9 mouse cellular contexts compared by ENCODE assay signal in genomic region chr16:13205855-13206254, GRCm38 (mm10). TPM values are rescaled to one million over a fixed set of nuclear protein-coding genes. Genes with fewer than 3 reads are reported as not detected.
A peak's percentile ranks its signal among the peaks of the same experiment; 100 is the strongest.
DNase-seq lines count a peak whose midpoint lies in the region; ATAC-seq and TF ChIP-seq lines count a peak whose summit lies in the region.
"Had no signal": no experiment of that assay in that cellular context is flagged by ENCODE, and none has a peak within 500 bp of the region (broad histone marks: within the 10 kb centered on the region; RNA-seq: fewer than 3 reads in every experiment).

No protein-coding gene starts in this region.

- H3K4me3 ChIP-seq in lung, embryonic 14.5 days (ENCODE audit: low read depth, low read length) = no peak overlapping the region
- H3K4me3 ChIP-seq in forebrain, embryonic 15.5 days = no peak overlapping the region
- H3K4me3 ChIP-seq: limb, embryonic 15.5 days had no signal

- H3K27ac ChIP-seq in lung, embryonic 14.5 days (ENCODE audit: low read depth) = no peak overlapping the region
- H3K27ac ChIP-seq in forebrain, embryonic 15.5 days (replicated peaks) = no peak overlapping the region
- H3K27ac ChIP-seq: limb, embryonic 15.5 days had no signal

- no peak for TF ChIP-seq CTCF in lung, embryonic 14.5 days (IDR thresholded peaks at IDR 0.05; ENCODE audit: low read depth)

- no peaks in the 10 kb centered on the region for H3K36me3 ChIP-seq in lung, embryonic 14.5 days (ENCODE audit: insufficient read depth)
- H3K36me3 ChIP-seq in forebrain, embryonic 15.5 days = no peaks in the 10 kb centered on the region
- H3K36me3 ChIP-seq: limb, embryonic 15.5 days had no signal

- no peaks in the 10 kb centered on the region for H3K4me1 ChIP-seq in lung, embryonic 14.5 days (ENCODE audit: insufficient read depth)
- H3K4me1 ChIP-seq in forebrain, embryonic 15.5 days = no peaks in the 10 kb centered on the region

- whole genome bisulfite sequencing in lung, embryonic 14.5 days = 20% methylated on average over 5 of the region's 5 CpGs
- WGBS in forebrain, embryonic 15.5 days = 64% methylated on average over 5 of the region's 5 CpGs

- no peak overlapping the region for H3K4me2 ChIP-seq in lung, embryonic 14.5 days
- no peak overlapping the region for H3K4me2 ChIP-seq in forebrain, embryonic 15.5 days (replicated peaks)
- H3K4me2 ChIP-seq: limb, embryonic 15.5 days had no signal

- no peaks in the 10 kb centered on the region for H3K27me3 ChIP-seq in lung, embryonic 14.5 days (ENCODE audit: insufficient read depth, low read length)
- no peaks in the 10 kb centered on the region for H3K27me3 ChIP-seq in forebrain, embryonic 15.5 days
- H3K27me3 ChIP-seq: limb, embryonic 15.5 days had no signal

- ATAC-seq in lung, embryonic 14.5 days (ENCODE audit: insufficient read depth) = peak; percentile 58; the same call in 1 of the 2 replicates
- ATAC-seq in forebrain, embryonic 15.5 days (replicated peaks) = no peak
- ATAC-seq in CD4-positive, CD25-positive, alpha-beta regulatory T cell, adult 4 months = no peak

- no peaks in the 10 kb centered on the region for H3K9me3 ChIP-seq in lung, embryonic 14.5 days (ENCODE audit: low read depth, low read length)
- H3K9me3 ChIP-seq in forebrain, embryonic 15.5 days = no peaks in the 10 kb centered on the region
- H3K9me3 ChIP-seq: limb, embryonic 15.5 days had no signal

- H3K9ac ChIP-seq in lung, embryonic 14.5 days = no peak overlapping the region
- H3K9ac ChIP-seq in forebrain, embryonic 15.5 days (replicated peaks) = no peak overlapping the region
- H3K9ac ChIP-seq: limb, embryonic 15.5 days had no signal

- peak; percentile 56 for DNase-seq in lung, embryonic 14.5 days
- no peak for DNase-seq in lung, postnatal 14 days
- peak; percentile 62 to 75 for DNase-seq in heart, adult 18-20 months
- DNase-seq in kidney, postnatal 10 days = peak; percentile 76
- peak; percentile 38 for DNase-seq in retina, postnatal 1 day
- no peak for DNase-seq in T-cell, adult 2 months (ENCODE audit: low spot score)

RNA-seq across cellular contexts. Expression of gene Mrtfb, which starts 50.4 kb away (rescaled TPM):
- 33.9 and 35.1 TPM in 2 replicates for polyA plus RNA-seq in lung, embryonic 14.5 days (2014; fragmentation: Nextera tagmentation; extraction: Ambion mirVana)
- total RNA-seq in heart, adult 18-20 months (2021) = 10 to 100 TPM; 17.8 to 23.0 TPM
- polyA plus RNA-seq in forebrain, embryonic 15.5 days (2015; fragmentation: Nextera tagmentation; extraction: Ambion mirVana) = 12.2 and 13.3 TPM in 2 replicates
- polyA plus RNA-seq in CD4-positive, CD25-positive, alpha-beta regulatory T cell, adult 4 months (2017; shearing (Covaris generic)) = 10 to 100 TPM; 13.7 to 15.7 TPM

Comparison
In these comparisons a context has a peak if more than half of its experiments do, and no peak if none do; other contexts are left out.
1. DNase-seq: peak in lung, embryonic 14.5 days (single experiment), heart, adult 18-20 months (2 of 2), kidney, postnatal 10 days (single experiment) and retina, postnatal 1 day (single experiment); none in lung, postnatal 14 days (single experiment) and T-cell, adult 2 months (single experiment).